ENCODE assay signal across 8 mouse cellular contexts in the genomic region with DNA sequence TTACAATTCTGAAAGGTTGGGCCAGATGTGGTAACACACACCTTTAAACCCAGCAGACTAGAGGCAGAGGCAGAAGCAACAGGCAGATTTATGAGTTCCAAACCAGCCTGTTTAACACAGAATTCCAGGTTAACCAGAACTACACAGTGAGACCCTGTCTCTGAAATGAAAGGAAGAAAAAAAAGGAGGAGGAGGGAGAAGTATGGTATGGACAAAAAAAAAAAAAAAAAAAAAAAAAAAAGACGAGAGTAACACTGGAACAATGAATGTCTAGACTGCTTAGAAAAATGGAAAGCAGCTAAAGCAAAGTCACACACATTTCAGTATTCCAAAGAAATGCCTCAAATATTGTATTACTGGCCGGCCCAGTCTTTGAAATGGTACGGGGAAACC. TPM values are rescaled to one million over a fixed set of nuclear protein-coding genes. Genes with fewer than 3 reads are reported as not detected.
DNase-seq lines count a peak whose midpoint lies in the region; ATAC-seq lines count a peak whose summit lies in the region.

No protein-coding gene starts in this region.

- ATAC-seq in forebrain, embryonic 13.5 days, result no peak
- no peak for ATAC-seq in liver, embryonic 15.5 days (ENCODE audit: insufficient read depth)
- no peak for ATAC-seq in megakaryocyte-erythroid progenitor cell, adult 5-6 weeks (replicated peaks; ENCODE audit: low FRiP score, low TSS enrichment, poor library complexity, severe bottlenecking)

- no peaks in the 10 kb centered on the region for H3K36me3 ChIP-seq in heart, embryonic 10.5 days
- no peaks in the 10 kb centered on the region for H3K36me3 ChIP-seq in forebrain, embryonic 13.5 days (ENCODE audit: poor library complexity, severe bottlenecking)
- H3K36me3 ChIP-seq in liver, embryonic 15.5 days (replicated peaks), result 0 out of 2 replicates have a peak, but pooled peaks cover 5% of the 10 kb centered on the region

- no peak for DNase-seq in heart, embryonic 10.5 days (ENCODE audit: low spot score)
- no peak for DNase-seq in heart, postnatal 10 days
- peak; percentile 13 for DNase-seq in 416B (ENCODE audit: low read depth)
- no peak for DNase-seq in MN1 (ENCODE audit: low spot score)
- no peak for DNase-seq in urinary bladder, postnatal 10 days (ENCODE audit: low spot score)

- WGBS in heart, embryonic 10.5 days, result 2% methylated on average over 2 of the region's 3 CpGs
- WGBS in forebrain, embryonic 13.5 days, result 0% methylated on average over 3 of the region's 3 CpGs
- WGBS in liver, embryonic 15.5 days (ENCODE audit: insufficient replicate concordance), result under 1% methylated on average over 3 of the region's 3 CpGs

- no peaks in the 10 kb centered on the region for H3K27me3 ChIP-seq in heart, embryonic 10.5 days (ENCODE audit: insufficient read depth, poor library complexity, severe bottlenecking)
- no peaks in the 10 kb centered on the region for H3K27me3 ChIP-seq in forebrain, embryonic 13.5 days
- no peaks in the 10 kb centered on the region for H3K27me3 ChIP-seq in liver, embryonic 15.5 days

- intact Hi-C loops in heart, postnatal 10 days (cut with DNase I), result loop anchor here (10.0 kb wide), 1 partner anchor 294 kb away; no protein-coding TSS in a partner anchor

- peak overlapping the region; percentile 94; the same call in 1 of the 2 replicates for H3K27ac ChIP-seq in heart, embryonic 10.5 days
- H3K27ac ChIP-seq in forebrain, embryonic 13.5 days, result no peak overlapping the region
- no peak overlapping the region for H3K27ac ChIP-seq in liver, embryonic 15.5 days (replicated peaks)

- peak overlapping the region; percentile 89 for H3K4me3 ChIP-seq in heart, embryonic 10.5 days
- H3K4me3 ChIP-seq in forebrain, embryonic 13.5 days, result peak overlapping the region; percentile 80
- H3K4me3 ChIP-seq in liver, embryonic 15.5 days (replicated peaks), result peak overlapping the region; percentile 74

- peaks cover 3% of the 10 kb centered on the region; the same call in 1 of the 2 replicates for H3K9me3 ChIP-seq in heart, embryonic 10.5 days
- H3K9me3 ChIP-seq in forebrain, embryonic 13.5 days (replicated peaks), result no peaks in the 10 kb centered on the region
- no peaks in the 10 kb centered on the region for H3K9me3 ChIP-seq in liver, embryonic 15.5 days (replicated peaks)

- peak overlapping the region; percentile 82 for H3K4me2 ChIP-seq in forebrain, embryonic 13.5 days
- peak overlapping the region; percentile 85 for H3K4me2 ChIP-seq in liver, embryonic 15.5 days

- H3K4me1 ChIP-seq in heart, embryonic 10.5 days, result peaks cover 5% of the 10 kb centered on the region
- peaks cover 11% of the 10 kb centered on the region for H3K4me1 ChIP-seq in forebrain, embryonic 13.5 days
- H3K4me1 ChIP-seq in liver, embryonic 15.5 days (replicated peaks), result peaks cover 17% of the 10 kb centered on the region

- peak overlapping the region; percentile 80 for H3K9ac ChIP-seq in forebrain, embryonic 13.5 days
- peak overlapping the region; percentile 67 for H3K9ac ChIP-seq in liver, embryonic 15.5 days

RNA-seq across cellular contexts. Expression of a gene that starts 0.9 kb away (rescaled TPM):
- 20.5 and 20.7 TPM in 2 replicates for polyA plus RNA-seq in heart, embryonic 10.5 days (2016; fragmentation: Nextera tagmentation; extraction: Ambion mirVana)
- 10 to 100 TPM; 23.6 to 27.5 TPM for total RNA-seq in heart, postnatal 10 days (2021)
- polyA plus RNA-seq in forebrain, embryonic 13.5 days (2015; fragmentation: Nextera tagmentation; extraction: Ambion mirVana), result 26.0 and 26.6 TPM in 2 replicates
- polyA plus RNA-seq in liver, embryonic 15.5 days (2015; fragmentation: Nextera tagmentation; extraction: Ambion mirVana), result 6.5 and 7.3 TPM in 2 replicates
- total RNA-seq in megakaryocyte-erythroid progenitor cell, adult 5-6 weeks (2014; fragmentation: Nextera tagmentation), result 35.2 and 42.1 TPM in 2 replicates
- 41.9 and 51.2 TPM in 2 replicates for total RNA-seq in megakaryocyte-erythroid progenitor cell, adult 5-6 weeks (2017)
